Comparison of ENCODE assay signal across 8 mouse cellular contexts in the genomic region with DNA sequence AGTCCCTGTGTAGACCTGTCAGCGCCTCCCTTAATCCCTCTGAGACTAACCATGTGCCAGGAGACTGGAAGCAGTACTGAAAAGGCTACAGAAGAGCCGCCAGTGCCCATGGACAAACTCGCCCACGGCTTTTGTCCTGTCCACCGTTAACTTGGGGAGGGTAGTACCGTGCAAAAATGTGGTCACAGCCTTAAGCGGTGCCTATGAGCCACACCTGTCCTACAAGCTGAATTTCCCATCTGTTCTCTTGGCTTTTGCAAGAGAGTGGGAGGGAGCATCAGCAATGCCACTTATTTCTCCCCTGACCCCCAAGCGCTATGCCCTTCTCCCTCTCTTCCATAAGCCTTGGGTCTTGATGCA. TPM values are rescaled to one million over a fixed set of nuclear protein-coding genes. Genes with fewer than 3 reads are reported as not detected.
DNase-seq lines count a peak whose midpoint lies in the region; ATAC-seq and TF ChIP-seq lines count a peak whose summit lies in the region.

No protein-coding gene starts in this region.

- H3K36me3 ChIP-seq in lung, postnatal 0 days (ENCODE audit: insufficient read depth, low read length) = no peaks in the 10 kb centered on the region
- no peaks in the 10 kb centered on the region for H3K36me3 ChIP-seq in liver, embryonic 13.5 days

- WGBS in lung, postnatal 0 days = 13% methylated on average over 8 of the region's 8 CpGs
- WGBS in liver, embryonic 13.5 days (ENCODE audit: insufficient replicate concordance) = 9% methylated on average over 8 of the region's 8 CpGs

- no peak for TF ChIP-seq CTCF in lung, postnatal 0 days (IDR thresholded peaks at IDR 0.05)

- H3K9me3 ChIP-seq in lung, postnatal 0 days (ENCODE audit: low read length) = no peaks in the 10 kb centered on the region
- no peaks in the 10 kb centered on the region for H3K9me3 ChIP-seq in liver, embryonic 13.5 days (replicated peaks)

- H3K27ac ChIP-seq in lung, postnatal 0 days (ENCODE audit: low read length) = no peak overlapping the region
- no peak overlapping the region for H3K27ac ChIP-seq in liver, embryonic 13.5 days

- no peak overlapping the region for H3K9ac ChIP-seq in lung, postnatal 0 days (replicated peaks; ENCODE audit: low read depth)
- no peak overlapping the region for H3K9ac ChIP-seq in liver, embryonic 13.5 days

- H3K4me1 ChIP-seq in lung, postnatal 0 days (ENCODE audit: insufficient read depth, low read depth, low read length) = peaks cover 4% of the 10 kb centered on the region; the same call in 1 of the 2 replicates
- peaks cover 3% of the 10 kb centered on the region; the same call in 1 of the 2 replicates for H3K4me1 ChIP-seq in liver, embryonic 13.5 days (replicated peaks)

- H3K4me2 ChIP-seq in lung, postnatal 0 days (replicated peaks; ENCODE audit: low read depth, low read length) = peak overlapping the region; percentile 86
- peak overlapping the region; percentile 64 for H3K4me2 ChIP-seq in liver, embryonic 13.5 days

- DNase-seq in cerebellum, postnatal 10 days = peak; percentile 50 to 59
- DNase-seq in cerebellum, adult 9-11 months = no peak
- DNase-seq in lung, postnatal 0 days (ENCODE audit: low spot score) = no peak
- DNase-seq in lung, postnatal 36 days = no peak
- no peak for DNase-seq in liver, embryonic 13.5 days
- no peak for DNase-seq in right cerebral cortex, postnatal 36 days (ENCODE audit: low spot score in 2 of 2)
- no peak for DNase-seq in adrenal gland, adult 18-20 months (ENCODE audit: low spot score in 2 of 2)
- DNase-seq in spleen, postnatal 36 days (ENCODE audit: low spot score in 2 of 2) = no peak

- no peak for TF ChIP-seq EP300 in lung, postnatal 0 days (IDR thresholded peaks at IDR 0.05)

- ATAC-seq in lung, postnatal 0 days = no peak
- ATAC-seq in liver, embryonic 13.5 days (ENCODE audit: low read depth) = no peak

- H3K4me3 ChIP-seq in lung, postnatal 0 days (ENCODE audit: low read depth, low read length) = no peak overlapping the region; the same call in 1 of the 2 replicates
- peak overlapping the region; percentile 46; the same call in 1 of the 2 replicates for H3K4me3 ChIP-seq in liver, embryonic 13.5 days (replicated peaks)

- peaks cover 37% of the 10 kb centered on the region for H3K27me3 ChIP-seq in lung, postnatal 0 days (replicated peaks; ENCODE audit: insufficient read depth, low read length)
- H3K27me3 ChIP-seq in liver, embryonic 13.5 days = peaks cover 71% of the 10 kb centered on the region

RNA-seq across cellular contexts. Expression of a gene that starts 0.3 kb away (rescaled TPM):
- polyA plus RNA-seq in lung, postnatal 0 days (2015; fragmentation: Nextera tagmentation; extraction: Ambion mirVana) = 0.63 and 0.67 TPM in 2 replicates
- 0.09 and 0.10 TPM in 2 replicates for polyA plus RNA-seq in liver, embryonic 13.5 days (2015; fragmentation: Nextera tagmentation; extraction: Ambion mirVana)
- 1 to 10 TPM; 5.0 to 9.6 TPM for total RNA-seq in adrenal gland, adult 18-20 months (2021)

Comparison
In these comparisons a context has a peak if more than half of its experiments do, and no peak if none do; other contexts are left out.
1. DNase-seq: peak in cerebellum, postnatal 10 days (2 of 2); none in cerebellum, adult 9-11 months (single experiment), lung, postnatal 0 days (single experiment), lung, postnatal 36 days (single experiment), liver, embryonic 13.5 days (single experiment), right cerebral cortex, postnatal 36 days (0 of 2), adrenal gland, adult 18-20 months (0 of 2) and spleen, postnatal 36 days (0 of 2).